Mouse (Mus musculus): Measurements from ENCODE around the gene Cyp4v3.

DNA sequence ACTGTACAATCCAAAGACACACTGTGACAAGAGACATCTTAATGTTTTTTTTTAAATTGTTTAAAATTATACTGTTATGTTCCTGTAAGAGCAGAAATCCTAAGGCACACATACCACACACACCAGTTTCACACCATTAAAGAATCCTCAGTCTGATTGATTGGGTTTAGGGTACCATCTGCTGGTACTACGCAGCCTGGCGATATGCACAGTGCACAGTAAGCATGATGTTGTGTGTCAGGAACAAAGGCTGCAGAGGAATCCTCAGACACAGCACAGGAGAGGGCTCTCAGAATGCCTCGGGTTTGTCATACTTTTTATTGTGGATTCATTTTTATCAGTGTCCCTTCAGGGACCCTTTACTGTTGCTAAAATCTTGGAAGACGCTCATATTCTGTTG lies 58.7 kb downstream of the Cyp4v3 start:
- TF ChIP-seq CTCF (IDR thresholded peaks at IDR 0.05; ENCODE audit: insufficient read depth, low read length), result no peak
- no peak for TF ChIP-seq POLR2A (IDR thresholded peaks at IDR 0.05; ENCODE audit: borderline replicate concordance, extremely low read depth, low read depth, low read length)

Measured in lung, adult 2 months (tissue).